Mouse (Mus musculus) kidney, adult 11 months (tissue): ENCODE measurements at regions not wholly inside any gene's neighbourhood (a gene's known extent, or its start where the extent isn't known, plus 50 kb on each side); places are given as distances from the start of the nearest gene placed in this dataset.

ENCODE experiments used
- DNase-seq: peaks from one replicate; pipeline ENCODE4 v3.0.0; 2022

GRCm38 (mm10) chr4:140396548-140396947, 150.0 kb upstream of the Igsf21 start:
- DNase-seq = no peak

DNA sequence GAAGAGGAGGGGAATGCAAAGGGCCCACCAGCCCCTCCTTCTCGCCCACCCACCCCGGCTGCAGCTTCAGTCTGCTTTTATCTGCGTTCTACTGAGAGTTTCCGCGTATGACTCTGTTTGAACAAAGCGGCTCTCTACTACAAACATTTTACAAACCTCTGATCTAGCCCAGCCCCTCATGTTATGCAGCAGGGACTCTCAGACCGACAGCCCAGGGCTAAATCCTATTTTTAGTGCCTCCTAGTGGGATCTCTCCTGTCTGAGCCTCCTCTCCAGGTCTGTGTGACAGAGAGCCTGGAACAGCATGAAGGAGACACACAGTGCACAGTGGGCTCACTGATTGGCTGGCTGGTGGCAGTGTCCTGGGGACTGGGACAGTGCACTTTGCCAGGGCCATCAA, 145.7 kb upstream of the Igsf21 start:
- no peak for DNase-seq

- peak; percentile 17 for DNase-seq
These were observed 144.2 kb upstream of the Igsf21 start for GRCm38 (mm10) chr4:140390684-140391234.

- DNase-seq = peak; percentile 31
These were observed 139.1 kb upstream of the Igsf21 start for GRCm38 (mm10) chr4:140385686-140386085.

- DNase-seq = no peak
These were observed 138.6 kb upstream of the Igsf21 start for GRCm38 (mm10) chr4:140385226-140385625.

- no peak for DNase-seq
These were observed 137.0 kb upstream of the Igsf21 start for GRCm38 (mm10) chr4:140383596-140383995.

GRCm38 (mm10) chr4:140380733-140381132, 134.1 kb upstream of the Igsf21 start:
- no peak for DNase-seq

GRCm38 (mm10) chr4:140377941-140378340, 131.4 kb upstream of the Igsf21 start:
- DNase-seq = no peak

DNA sequence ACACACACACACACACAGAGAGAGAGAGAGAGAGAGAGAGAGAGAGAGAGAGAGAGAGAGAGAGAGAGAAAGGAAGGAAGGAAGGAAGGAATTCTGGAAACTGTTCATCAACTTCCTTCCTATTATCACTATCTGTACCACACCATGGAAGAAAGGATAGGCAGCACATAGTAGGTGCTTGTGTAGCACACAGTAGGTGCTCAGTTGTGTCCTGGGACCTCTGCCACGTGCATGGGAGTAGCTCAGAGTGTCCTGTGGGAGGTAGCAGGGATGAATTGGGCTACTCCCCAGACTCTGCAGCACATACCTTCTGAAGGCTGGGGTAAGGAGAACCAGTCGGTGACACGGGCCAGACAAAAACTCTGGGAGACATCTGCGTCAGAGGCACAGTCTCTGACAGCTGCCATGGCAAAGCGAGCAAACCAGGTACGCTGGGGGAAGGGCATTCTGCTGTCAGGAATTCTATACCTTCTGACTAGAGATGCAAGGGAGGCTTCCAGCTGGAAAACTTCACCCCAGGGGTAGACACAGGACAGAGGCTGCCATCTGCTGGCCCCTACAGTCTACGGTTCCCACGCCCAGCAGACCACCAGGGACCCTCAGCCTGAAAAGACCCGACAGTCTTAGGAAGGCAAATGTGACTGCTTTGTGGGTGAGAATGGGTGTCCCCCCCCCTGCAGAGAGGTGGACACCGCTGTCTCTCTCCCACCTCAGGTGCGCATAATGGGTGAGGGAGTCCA, 126.2 kb upstream of the Igsf21 start:
- no peak for DNase-seq

- no peak for DNase-seq
These were observed 125.0 kb upstream of the Igsf21 start for GRCm38 (mm10) chr4:140371426-140372213.

DNA sequence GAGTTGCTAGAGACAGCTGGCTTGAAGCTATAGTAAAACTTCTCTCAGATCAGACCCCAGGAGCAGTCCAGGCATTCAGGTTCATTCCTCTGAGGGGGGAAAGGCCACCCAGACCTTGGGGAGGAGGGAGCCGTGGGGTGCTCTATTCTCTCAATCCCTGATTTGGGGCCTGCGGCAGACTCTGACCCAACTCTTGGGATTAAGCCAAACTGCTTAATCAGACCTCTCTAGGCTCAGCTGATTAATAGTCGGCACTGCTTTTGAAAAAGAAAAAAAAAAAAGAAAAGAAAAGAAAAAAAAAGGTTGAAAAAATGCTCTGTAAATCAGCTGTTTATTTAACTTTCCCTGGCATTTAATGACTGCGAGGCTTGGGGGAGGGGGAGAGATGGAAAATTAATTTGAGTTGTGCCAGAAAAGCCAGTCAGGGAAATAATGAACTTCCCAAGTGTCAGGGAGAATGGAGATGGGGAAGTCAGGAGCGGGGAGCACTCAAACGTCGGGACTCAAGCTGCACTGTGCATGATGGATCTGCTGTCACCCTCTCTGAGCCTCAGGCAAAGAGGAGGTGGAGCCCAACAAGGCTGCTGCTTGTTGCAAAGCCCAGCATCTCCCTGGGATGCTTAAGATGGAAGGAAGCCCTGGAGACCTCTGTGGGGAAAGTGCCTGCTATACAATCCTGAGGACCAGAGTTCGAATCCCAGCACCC, 120.5 kb upstream of the Igsf21 start:
- no peak for DNase-seq

DNA sequence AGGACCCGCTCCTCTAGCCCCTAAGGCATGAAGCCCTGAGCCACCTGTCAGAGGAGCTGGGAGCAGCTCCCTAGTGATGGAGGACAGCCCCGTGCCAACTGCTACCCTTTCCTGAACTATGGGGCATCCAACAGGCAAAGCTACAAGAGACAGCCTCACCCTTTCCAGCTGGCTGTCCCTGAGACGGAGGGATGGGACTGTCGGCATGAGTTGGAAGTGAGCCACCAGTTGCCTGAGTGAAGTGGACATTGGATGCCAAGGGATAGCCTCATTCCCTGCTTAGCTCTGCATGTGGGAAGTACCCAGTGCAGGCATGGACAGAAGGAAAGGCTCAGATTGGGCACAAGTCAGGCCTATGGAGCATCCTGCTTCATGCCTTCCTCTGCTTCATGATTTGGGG, 112.3 kb upstream of the Igsf21 start:
- no peak for DNase-seq

DNA sequence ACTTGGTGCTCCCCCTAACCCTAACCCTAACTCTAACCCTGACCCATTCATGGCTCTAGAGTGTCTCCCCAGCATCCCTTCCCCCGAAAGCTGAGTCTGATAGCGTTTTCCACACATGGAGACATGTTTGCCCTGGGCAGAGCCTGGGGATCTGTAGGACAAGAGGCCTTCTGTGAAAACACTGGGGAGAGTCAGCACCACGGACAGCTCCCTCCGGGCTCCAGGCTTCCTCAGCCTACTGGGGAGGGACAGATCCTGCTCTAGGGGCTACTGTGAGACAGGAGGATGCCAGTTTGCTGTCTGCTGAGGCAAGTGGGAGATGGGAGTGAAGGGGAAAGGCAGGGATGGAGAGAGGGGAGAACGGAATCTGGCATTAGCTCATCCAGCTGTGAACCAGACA, 111.5 kb upstream of the Igsf21 start:
- peak; percentile 21 for DNase-seq

DNA sequence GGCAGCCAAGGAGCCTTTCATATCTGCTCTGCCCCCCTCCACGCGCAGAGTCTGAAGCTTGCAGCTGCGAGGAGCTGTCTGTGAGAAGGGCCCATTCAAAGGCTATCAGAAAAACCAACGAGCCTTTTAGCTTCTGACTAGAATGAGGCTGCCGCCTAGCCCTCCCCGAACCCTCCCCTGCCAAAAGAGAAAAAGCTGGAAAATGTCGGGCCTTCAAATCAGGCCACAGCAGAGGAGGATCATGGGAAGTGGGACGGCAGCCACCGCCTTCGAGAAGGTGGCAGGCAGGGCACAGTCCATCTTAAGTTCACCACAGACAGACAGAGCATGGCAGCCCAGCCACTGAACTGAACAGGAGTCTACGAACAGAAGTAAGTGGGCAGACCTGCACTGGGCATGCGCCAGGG, 108.6 kb upstream of the Igsf21 start:
- DNase-seq = no peak

- no peak for DNase-seq
These were observed 102.2 kb upstream of the Igsf21 start for GRCm38 (mm10) chr4:140348802-140349201.

DNA sequence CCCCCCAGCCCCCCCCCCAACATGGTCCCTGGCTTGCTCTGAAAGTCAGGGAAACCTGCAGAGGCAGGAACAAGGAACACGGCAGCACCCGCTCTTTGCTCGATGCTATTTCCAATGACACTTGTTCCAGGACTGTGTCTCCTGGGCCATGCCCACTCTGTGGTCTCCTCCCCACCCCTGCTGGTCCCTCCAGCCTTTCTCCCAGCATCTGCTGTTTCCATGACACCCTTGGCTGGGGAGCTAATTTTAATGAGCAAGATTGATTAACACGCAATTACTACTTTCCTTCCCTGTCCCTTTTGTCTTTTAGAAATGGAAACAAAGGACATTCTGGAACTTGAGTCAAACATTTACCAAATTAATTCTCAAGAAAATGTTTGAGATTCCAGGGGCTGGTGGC, 83.6 kb upstream of the Igsf21 start:
- no peak for DNase-seq

DNA sequence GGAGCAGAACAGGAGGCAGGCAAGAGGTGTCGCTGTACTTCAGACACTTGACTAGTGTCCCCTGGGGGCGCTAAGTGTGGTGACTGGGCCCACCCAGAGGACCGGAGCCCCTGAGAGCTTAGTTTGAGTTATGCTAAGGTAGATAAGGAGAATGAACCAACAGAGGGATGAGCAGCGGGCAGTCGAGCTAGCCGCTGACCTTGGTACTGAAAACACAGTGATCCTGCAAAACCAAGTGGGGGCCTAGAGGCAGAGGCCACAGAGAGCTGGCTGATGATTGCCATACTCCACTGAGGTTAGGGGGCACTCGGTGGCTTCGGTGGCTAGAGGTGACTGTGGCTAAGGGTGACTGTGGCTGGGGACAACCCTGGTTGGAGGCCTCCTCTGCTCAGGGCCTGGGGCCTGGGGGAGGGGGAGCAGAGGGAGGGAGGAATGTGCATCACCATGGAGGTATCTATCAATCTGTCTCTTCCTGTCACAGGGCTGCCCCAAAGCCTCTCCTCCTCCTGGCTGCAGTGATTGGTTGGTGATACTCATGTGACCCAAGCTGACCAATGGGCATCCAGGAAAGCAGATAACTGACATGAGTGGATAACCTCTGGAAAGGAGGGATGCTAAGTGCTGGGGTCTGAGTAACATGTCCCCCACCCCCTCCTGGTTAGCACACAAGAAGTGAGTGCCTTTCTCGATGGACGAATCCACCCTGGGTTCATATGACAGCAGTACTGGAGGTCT, 80.3 kb upstream of the Igsf21 start:
- DNase-seq = no peak

DNA sequence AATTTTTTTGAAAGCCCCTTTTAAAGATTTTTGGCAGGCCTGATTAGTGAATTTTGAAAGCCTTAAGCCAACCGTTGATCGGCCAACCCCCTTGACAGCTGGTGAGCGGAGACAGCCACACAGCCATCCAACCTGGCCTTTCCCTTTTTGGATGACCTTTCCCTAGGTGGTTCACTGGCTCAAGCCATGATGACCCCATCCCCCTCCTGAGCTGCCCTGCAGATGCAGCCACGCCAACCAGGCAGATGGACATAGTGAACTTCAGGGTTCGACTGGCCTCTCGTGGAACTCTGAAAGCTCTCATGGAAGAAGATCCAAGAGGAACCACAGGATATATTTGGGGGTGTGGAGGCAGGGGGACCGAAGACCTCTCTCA, 79.1 kb upstream of the Igsf21 start:
- DNase-seq = no peak

DNA sequence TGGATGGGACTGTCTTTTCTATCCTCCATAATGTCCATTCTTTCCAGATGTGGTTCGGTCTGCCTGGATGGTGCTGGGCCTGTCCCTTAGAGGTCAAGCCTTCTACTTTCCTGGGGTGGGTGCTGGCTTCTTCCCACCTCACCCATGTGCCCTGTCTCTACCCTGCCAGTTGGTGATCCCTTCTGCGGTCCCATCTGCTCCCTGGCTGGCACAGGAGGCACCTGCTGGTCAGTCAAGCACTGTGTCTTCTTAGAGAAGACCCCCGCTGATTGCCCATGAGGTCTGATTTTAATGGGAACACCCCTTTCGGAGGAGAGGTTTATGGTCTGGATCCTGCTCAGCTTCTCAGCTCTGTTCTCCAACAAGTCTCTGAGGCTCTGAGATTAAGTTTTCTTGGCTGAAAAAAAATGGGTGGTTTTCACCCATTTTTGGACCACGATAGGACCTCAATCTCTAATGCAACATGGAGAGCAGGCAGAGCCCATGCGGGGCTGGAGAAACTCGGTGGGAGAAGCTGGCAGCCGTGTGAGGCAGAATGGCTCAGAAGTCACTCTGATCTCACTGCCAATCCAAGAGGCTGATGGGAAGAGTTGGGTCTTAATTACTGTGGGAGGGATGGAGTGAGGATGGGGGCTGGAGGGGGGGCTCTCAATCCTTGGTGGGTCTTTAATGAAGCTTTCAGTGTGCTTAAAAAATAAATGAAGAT, 78.5 kb upstream of the Igsf21 start:
- DNase-seq = no peak

- DNase-seq = no peak
These were observed 73.7 kb upstream of the Igsf21 start for GRCm38 (mm10) chr4:140320120-140320921.

DNA sequence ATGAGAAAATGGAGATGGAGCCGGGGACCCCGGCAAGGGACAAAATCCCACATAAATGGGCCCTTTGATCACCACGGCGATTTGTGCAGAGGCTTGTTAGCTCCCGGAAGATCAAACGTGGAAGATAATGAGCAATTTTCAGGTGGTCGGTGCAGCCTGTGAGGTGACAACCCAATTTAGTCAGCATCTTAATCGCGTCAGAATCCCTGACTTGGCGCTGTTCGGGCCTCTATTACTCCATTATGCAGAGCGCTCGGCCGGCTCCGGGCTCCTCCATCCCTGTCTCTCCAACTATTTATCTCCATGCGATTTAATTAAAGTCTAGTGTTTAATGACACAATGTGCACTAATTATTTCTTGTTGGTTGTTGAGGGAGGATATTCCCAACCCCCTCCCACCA, 66.1 kb upstream of the Igsf21 start:
- DNase-seq = no peak
